Mouse (Mus musculus) C2C12 (cell line): Measurements from ENCODE around the gene Elmo2. TPM values are rescaled to one million over a fixed set of nuclear protein-coding genes. Genes with fewer than 3 reads are reported as not detected.

ENCODE experiments used
- H3K27me3 ChIP-seq: one replicate; pipeline ENCODE4 v1.6.1; 2011; ENCODE audit not compliant: control insufficient read depth, insufficient read depth, insufficient read length
- H3K36me3 ChIP-seq: one replicate; pipeline ENCODE4 v1.6.1; 2011; ENCODE audit not compliant: control insufficient read depth, insufficient read depth
- H3K4me3 ChIP-seq: one replicate; pipeline ENCODE4 v1.5.1; 2011; ENCODE audit warnings: mild to moderate bottlenecking, control low read depth; ENCODE audit not compliant: poor library complexity, insufficient read depth, severe bottlenecking
- H3K79me2 ChIP-seq: one replicate; pipeline ENCODE4 v1.6.1; 2011; ENCODE audit not compliant: control insufficient read depth, insufficient read depth
- H3K79me3 ChIP-seq: one replicate; pipeline ENCODE4 v1.6.1; 2011; ENCODE audit warnings: low read depth, control low read depth
- H3ac ChIP-seq: one replicate; pipeline ENCODE3; 2011; ENCODE audit warnings: low read depth; ENCODE audit not compliant: control insufficient read depth, insufficient read length
- CEBPB ChIP-seq: IDR thresholded peaks from one replicate; pipeline ENCODE4 v1.6.1; 2011; ENCODE audit warnings: low read depth, mild to moderate bottlenecking, control low read depth, moderate library complexity
- CTCF ChIP-seq: IDR thresholded peaks from one replicate; pipeline ENCODE4 v1.5.1; 2011; ENCODE audit not compliant: control insufficient read depth, insufficient read depth, insufficient read length
- FOSL1 ChIP-seq: IDR thresholded peaks from one replicate; pipeline ENCODE4 v1.8.0; 2011; ENCODE audit warnings: mild to moderate bottlenecking, low read length; ENCODE audit not compliant: poor library complexity, insufficient read depth, severe bottlenecking
- MAX ChIP-seq: IDR thresholded peaks from one replicate; pipeline ENCODE4 v1.6.1; 2011; ENCODE audit warnings: mild to moderate bottlenecking, control low read depth
- MYOD1 ChIP-seq: IDR thresholded peaks from one replicate; pipeline ENCODE4 v1.6.1; 2011; ENCODE audit warnings: low read depth; ENCODE audit not compliant: control insufficient read depth, insufficient read length
- MYOG ChIP-seq: IDR thresholded peaks from one replicate; pipeline ENCODE4 v1.6.1; 2011; ENCODE audit not compliant: control insufficient read depth, insufficient read length; ENCODE audit errors: extremely low read depth
- USF1 ChIP-seq: IDR thresholded peaks from one replicate; pipeline ENCODE4 v1.6.1; 2011; ENCODE audit warnings: low read depth, mild to moderate bottlenecking, control low read depth, moderate library complexity
- polyA plus RNA-seq: library from polyadenylated mRNA; unstranded; fragments of >200 nt; fragmentation: generic; extraction: Trizol; gene quantifications from one replicate; pipeline ENCODE4 v1.2.1, GENCODE M21; 2012; ENCODE audit warnings: missing spikeins

Gene Elmo2
- polyA plus RNA-seq, 1 experiment: 26.4 TPM

GRCm38 (mm10) chr2:165317621-165318263, 8.5 kb downstream of the Elmo2 start:
- peaks cover 57% of the 10 kb centered on the region for H3K79me2 ChIP-seq
- no peak overlapping the region for H3K4me3 ChIP-seq
- TF ChIP-seq MYOG (no peak), CTCF (no peak), CEBPB (no peak), MYOD1 (no peak), USF1 (no peak), FOSL1 (no peak)

GRCm38 (mm10) chr2:165316837-165317473, 9.3 kb downstream of the Elmo2 start:
- Histone ChIP-seq H3K36me3 (peaks cover 20% of the 10 kb centered on the region), H3K27me3 (no peaks in the 10 kb centered on the region), H3K79me3 (peaks cover 19% of the 10 kb centered on the region), H3ac (no peak overlapping the region), H3K79me2 (peaks cover 49% of the 10 kb centered on the region), H3K4me3 (no peak overlapping the region)
- TF ChIP-seq FOSL1: no peak
- no peak for TF ChIP-seq MYOG
- no peak for TF ChIP-seq CTCF

More at GRCm38 (mm10) chr2:165317621-165318263, 8.5 kb downstream of the Elmo2 start:
- Histone ChIP-seq H3K36me3 (peaks cover 22% of the 10 kb centered on the region), H3K27me3 (no peaks in the 10 kb centered on the region), H3K79me3 (peaks cover 26% of the 10 kb centered on the region), H3ac (no peak overlapping the region)

GRCm38 (mm10) chr2:165316204-165316603, 10.1 kb downstream of the Elmo2 start:
- peaks cover 20% of the 10 kb centered on the region for H3K36me3 ChIP-seq
- no peak for TF ChIP-seq MAX
- no peak for TF ChIP-seq CEBPB
- TF ChIP-seq FOSL1: no peak
- TF ChIP-seq CTCF: no peak
- no peak for TF ChIP-seq USF1
- no peak for TF ChIP-seq MYOD1
- no peak for TF ChIP-seq MYOG
- no peak overlapping the region for H3K4me3 ChIP-seq

GRCm38 (mm10) chr2:165314197-165314596, 12.1 kb downstream of the Elmo2 start:
- Histone ChIP-seq H3ac (no peak overlapping the region), H3K36me3 (peaks cover 26% of the 10 kb centered on the region), H3K79me2 (peaks cover 22% of the 10 kb centered on the region), H3K4me3 (no peak overlapping the region), H3K27me3 (no peaks in the 10 kb centered on the region), H3K79me3 (peaks cover 6% of the 10 kb centered on the region)
- TF ChIP-seq CTCF (no peak), FOSL1 (no peak), MYOG (no peak), CEBPB (no peak), MAX (no peak), MYOD1 (no peak), USF1 (no peak)

More at GRCm38 (mm10) chr2:165316204-165316603, 10.1 kb downstream of the Elmo2 start:
- Histone ChIP-seq H3K27me3 (no peaks in the 10 kb centered on the region), H3K79me2 (peaks cover 42% of the 10 kb centered on the region), H3K79me3 (peaks cover 15% of the 10 kb centered on the region), H3ac (no peak overlapping the region)

GRCm38 (mm10) chr2:165312381-165312780, 13.9 kb downstream of the Elmo2 start:
- no peaks in the 10 kb centered on the region for H3K27me3 ChIP-seq
- H3ac ChIP-seq: no peak overlapping the region
- TF ChIP-seq MYOG: no peak
- no peak for TF ChIP-seq CTCF
- TF ChIP-seq CEBPB: no peak
- no peak for TF ChIP-seq MAX
- no peak for TF ChIP-seq USF1
- no peak for TF ChIP-seq FOSL1
- TF ChIP-seq MYOD1: no peak
- no peaks in the 10 kb centered on the region for H3K79me3 ChIP-seq
- peaks cover 34% of the 10 kb centered on the region for H3K36me3 ChIP-seq
- H3K79me2 ChIP-seq: peaks cover 4% of the 10 kb centered on the region
- H3K4me3 ChIP-seq: no peak overlapping the region
